Mouse (Mus musculus): ENCODE results near the gene Vps26c. TPM values are rescaled to one million over a fixed set of nuclear protein-coding genes. Genes with fewer than 3 reads are reported as not detected.
"Not testable (repeated sequence)": the region's sequence is repeated elsewhere in the genome, so short reads cannot be mapped to it uniquely, and the experiment has no call there.

The Vps26c gene
- total and polyA plus RNA-seq, 3 experiments, result 40.0 to 75.5 (median 46.9) TPM

GRCm38 (mm10) chr16:94497911-94498310 lies 28.7 kb downstream of the Vps26c start:
- Histone ChIP-seq H3K4me3 (replicated peaks in 1 of 3; ENCODE audit: low read depth in 2 of 3, low read length in 2 of 3, poor library complexity in 1 of 3) (no peak overlapping the region), H3K36me3 (replicated peaks in 1 of 2; ENCODE audit: control insufficient read depth in 1 of 2, insufficient read depth in 1 of 2, low read length in 1 of 2) (peaks cover 47 to 70% of the 10 kb centered on the region in 2 experiments)

GRCm38 (mm10) chr16:94497176-94497575 lies 29.5 kb downstream of the Vps26c start:
- H3K9me3 ChIP-seq (replicated peaks; ENCODE audit: low read length); dilution Hi-C loops (cut with MboI; ENCODE audit: extremely low pct_ligation_motif_present, extremely low pct_unique_long_range_greater_than_20kb, low sequenced_read_pairs); H3K27me3 ChIP-seq (replicated peaks); H3K4me3 ChIP-seq (replicated peaks in 1 of 3; ENCODE audit: low read depth in 2 of 3, low read length in 2 of 3, poor library complexity in 1 of 3); DNase-seq (ENCODE audit: extremely low read depth); H3K9ac ChIP-seq (ENCODE audit: insufficient read depth, low read depth); in situ Hi-C loops (cut with MboI; ENCODE audit: low pct_ligation_motif_present, low pct_unique_long_range_greater_than_20kb, low sequenced_read_pairs); H3K79me2 ChIP-seq (replicated peaks; ENCODE audit: control insufficient read depth, extremely low read depth, insufficient read depth, poor library complexity, severe bottlenecking); H3K27ac ChIP-seq (ENCODE audit: insufficient read depth, low read depth); H3K4me2 ChIP-seq (ENCODE audit: insufficient read depth, low read depth, poor library complexity, severe bottlenecking): not testable (repeated sequence)
- peaks cover 4 to 15% of the 10 kb centered on the region in 2 experiments for H3K4me1 ChIP-seq (ENCODE audit: control insufficient read depth in 1 of 2, insufficient read depth in 2 of 2)
- peaks cover 47 to 62% of the 10 kb centered on the region in 2 experiments for H3K36me3 ChIP-seq (replicated peaks in 1 of 2; ENCODE audit: control insufficient read depth in 1 of 2, insufficient read depth in 1 of 2, low read length in 1 of 2)

More at GRCm38 (mm10) chr16:94497911-94498310, 28.7 kb downstream of the Vps26c start:
- dilution Hi-C loops (cut with MboI; ENCODE audit: extremely low pct_ligation_motif_present, extremely low pct_unique_long_range_greater_than_20kb, low sequenced_read_pairs) (no loop called here), in situ Hi-C loops (cut with MboI; ENCODE audit: low pct_ligation_motif_present, low pct_unique_long_range_greater_than_20kb, low sequenced_read_pairs) (no loop called here)
- no peaks in the 10 kb centered on the region for H3K79me2 ChIP-seq (replicated peaks; ENCODE audit: control insufficient read depth, extremely low read depth, insufficient read depth, poor library complexity, severe bottlenecking)
- H3K4me1 ChIP-seq (ENCODE audit: control insufficient read depth in 1 of 2, insufficient read depth in 2 of 2), result peaks cover 4 to 15% of the 10 kb centered on the region in 2 experiments
- no peaks in the 10 kb centered on the region for H3K27me3 ChIP-seq (replicated peaks)
- DNase-seq (ENCODE audit: extremely low read depth), result no peak
- TF ChIP-seq CHD2 (IDR thresholded peaks at IDR 0.05; ENCODE audit: low read length) (no peak), ZKSCAN1 (IDR thresholded peaks at IDR 0.05; ENCODE audit: borderline replicate concordance, low read depth, low read length) (no peak), SIN3A (IDR thresholded peaks at IDR 0.05; ENCODE audit: low read length) (no peak)
- H3K9me3 ChIP-seq (replicated peaks; ENCODE audit: low read length), result no peaks in the 10 kb centered on the region
- no peak overlapping the region for H3K9ac ChIP-seq (ENCODE audit: insufficient read depth, low read depth)
- H3K27ac ChIP-seq (ENCODE audit: insufficient read depth, low read depth), result no peak overlapping the region
- H3K4me2 ChIP-seq (ENCODE audit: insufficient read depth, low read depth, poor library complexity, severe bottlenecking), result no peak overlapping the region

- H3K9me3 ChIP-seq (replicated peaks; ENCODE audit: low read length), result no peaks in the 10 kb centered on the region
- no peak overlapping the region for H3K27ac ChIP-seq (ENCODE audit: insufficient read depth, low read depth)
- no peak overlapping the region for H3K4me2 ChIP-seq (ENCODE audit: insufficient read depth, low read depth, poor library complexity, severe bottlenecking)
- no peak for DNase-seq (ENCODE audit: extremely low read depth)
- no peaks in the 10 kb centered on the region for H3K79me2 ChIP-seq (replicated peaks; ENCODE audit: control insufficient read depth, extremely low read depth, insufficient read depth, poor library complexity, severe bottlenecking)
- H3K4me3 ChIP-seq (replicated peaks in 1 of 3; ENCODE audit: low read depth in 2 of 3, low read length in 2 of 3, poor library complexity in 1 of 3), result no peak overlapping the region
- in situ Hi-C loops (cut with MboI; ENCODE audit: low pct_ligation_motif_present, low pct_unique_long_range_greater_than_20kb, low sequenced_read_pairs) (no loop called here), dilution Hi-C loops (cut with MboI; ENCODE audit: extremely low pct_ligation_motif_present, extremely low pct_unique_long_range_greater_than_20kb, low sequenced_read_pairs) (no loop called here)
- H3K36me3 ChIP-seq (replicated peaks in 1 of 2; ENCODE audit: control insufficient read depth in 1 of 2, insufficient read depth in 1 of 2, low read length in 1 of 2), result no peaks in the 10 kb centered on the region
- TF ChIP-seq MXI1 (IDR thresholded peaks at IDR 0.05; ENCODE audit: low read depth, low read length), result no peak
- TF ChIP-seq BHLHE40 (IDR thresholded peaks at IDR 0.05; ENCODE audit: low read depth, low read length), result no peak
- TF ChIP-seq PAX5 (IDR thresholded peaks at IDR 0.05; ENCODE audit: low read length), result no peak
- TF ChIP-seq ELF1 (IDR thresholded peaks at IDR 0.05; ENCODE audit: low read depth, low read length), result no peak
- no peak for TF ChIP-seq MAFK (IDR thresholded peaks at IDR 0.05; ENCODE audit: insufficient replicate concordance, low read length)
- TF ChIP-seq MAX (IDR thresholded peaks at IDR 0.05; ENCODE audit: low read length), result no peak
- no peak for TF ChIP-seq EP300 (IDR thresholded peaks at IDR 0.05; ENCODE audit: low read length)
- no peak for TF ChIP-seq CHD1 (IDR thresholded peaks at IDR 0.05; ENCODE audit: low read depth, low read length)
- TF ChIP-seq MAZ (IDR thresholded peaks at IDR 0.05; ENCODE audit: low read depth, low read length), result no peak
- TF ChIP-seq POLR2A (IDR thresholded peaks at IDR 0.05; ENCODE audit: low read depth, low read length), result no peak
- no peak for TF ChIP-seq MEF2A (IDR thresholded peaks at IDR 0.05; ENCODE audit: borderline replicate concordance, low read depth, low read length)
- H3K9ac ChIP-seq (ENCODE audit: insufficient read depth, low read depth), result no peak overlapping the region
- peaks cover 4 to 7% of the 10 kb centered on the region in 2 experiments; a peak in 2 of 4 replicates for H3K4me1 ChIP-seq (ENCODE audit: control insufficient read depth in 1 of 2, insufficient read depth in 2 of 2)
- no peaks in the 10 kb centered on the region for H3K27me3 ChIP-seq (replicated peaks)
Measured at GRCm38 (mm10) chr16:94489326-94489725, 37.3 kb downstream of the Vps26c start.
